Mouse (Mus musculus) c-Kit-positive CD71-negative TER-119-negative erythroid progenitor cells, embryonic 14.5 days (primary cell): ENCODE measurements around the gene Igsf9.

Experiments used
- DNase-seq: peaks from one replicate; pipeline ENCODE4 v3.0.0-alpha.2; 2013; ENCODE audit warnings: low read depth

Gene Igsf9

GRCm38 (mm10) chr1:172496030-172496429 is 14.4 kb downstream of the Igsf9 start:
- no peak for DNase-seq

GRCm38 (mm10) chr1:172497428-172497827 is 15.8 kb downstream of the Igsf9 start:
- DNase-seq, result no peak

- peak; percentile 84 for DNase-seq
Measured at GRCm38 (mm10) chr1:172499765-172500441, 18.3 kb downstream of the Igsf9 start, which contains the start of gene Tagln2. Gene Tagln2 (plus strand): TSS chr1:172500047.

GRCm38 (mm10) chr1:172500451-172501370 is 19.1 kb downstream of the Igsf9 start:
- DNase-seq, result no peak

- DNase-seq, result peak; percentile 82
Measured at GRCm38 (mm10) chr1:172501371-172502144, 20.0 kb downstream of the Igsf9 start.

GRCm38 (mm10) chr1:172502145-172503110 is 20.8 kb downstream of the Igsf9 start:
- DNase-seq, result no peak

GRCm38 (mm10) chr1:172503111-172503997 is 21.8 kb downstream of the Igsf9 start:
- DNase-seq, result no peak

GRCm38 (mm10) chr1:172504756-172505155 is 23.2 kb downstream of the Igsf9 start:
- no peak for DNase-seq

- no peak for DNase-seq
Measured at GRCm38 (mm10) chr1:172507001-172507400, 25.4 kb downstream of the Igsf9 start.

- no peak for DNase-seq
Measured at GRCm38 (mm10) chr1:172507701-172508100, 26.1 kb downstream of the Igsf9 start.

GRCm38 (mm10) chr1:172508172-172508571 is 26.6 kb downstream of the Igsf9 start:
- DNase-seq, result no peak

- no peak for DNase-seq
Measured at GRCm38 (mm10) chr1:172509235-172509634, 27.6 kb downstream of the Igsf9 start.

GRCm38 (mm10) chr1:172509983-172510382 is 28.4 kb downstream of the Igsf9 start:
- DNase-seq, result no peak

- DNase-seq, result no peak
Measured at GRCm38 (mm10) chr1:172510421-172510972, 28.9 kb downstream of the Igsf9 start.

- DNase-seq, result no peak
Measured at GRCm38 (mm10) chr1:172512962-172513361, 31.4 kb downstream of the Igsf9 start.

GRCm38 (mm10) chr1:172513525-172514212 is 32.1 kb downstream of the Igsf9 start:
- DNase-seq, result peak; percentile 83

GRCm38 (mm10) chr1:172514213-172514529 is 32.6 kb downstream of the Igsf9 start:
- DNase-seq, result no peak

GRCm38 (mm10) chr1:172514551-172515268 is 33.1 kb downstream of the Igsf9 start:
- DNase-seq, result no peak

- no peak for DNase-seq
Measured at GRCm38 (mm10) chr1:172515396-172515795, 33.8 kb downstream of the Igsf9 start.
